ENCODE assay signal across 43 mouse cellular contexts in the genomic region with DNA sequence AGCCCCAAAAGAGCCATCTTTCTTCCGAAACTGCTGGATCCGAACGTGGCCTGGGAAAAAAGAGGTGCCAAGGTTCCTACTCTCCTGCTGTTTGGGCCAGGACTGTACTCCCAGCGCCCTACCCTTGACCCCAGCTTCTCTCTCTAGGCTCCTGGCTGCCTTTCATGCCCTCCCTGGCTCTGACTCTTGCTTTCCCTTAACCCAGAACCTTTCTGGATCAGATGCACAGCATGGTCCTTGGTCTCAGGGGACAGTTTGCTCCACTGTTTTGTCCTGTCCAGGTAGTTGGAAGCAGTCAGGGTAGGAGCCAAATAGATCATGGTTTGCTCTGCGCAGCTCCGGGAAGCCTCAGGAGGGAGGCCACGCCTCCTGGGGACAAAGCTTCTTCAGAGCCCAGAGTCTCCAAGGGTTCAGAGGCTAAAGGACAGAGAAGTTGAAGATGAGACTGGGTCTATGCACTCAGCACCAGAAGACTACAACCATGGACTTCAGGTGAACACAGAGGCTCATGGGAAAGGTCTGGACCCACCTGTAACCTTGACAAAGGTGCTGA. TPM values are rescaled to one million over a fixed set of nuclear protein-coding genes. Genes with fewer than 3 reads are reported as not detected.
"Had no signal": no experiment of that assay in that cellular context is flagged by ENCODE, and none has a peak within 500 bp of the region (broad histone marks: within the 10 kb centered on the region; RNA-seq: fewer than 3 reads in every experiment).

No protein-coding gene starts in this region.

- H3K4me1 ChIP-seq: limb, embryonic 10.5 days; limb, embryonic 12.5 days; limb, embryonic 13.5 days; limb, embryonic 15.5 days; liver, embryonic 12.5 days; liver, embryonic 13.5 days; lung, embryonic 15.5 days; megakaryocyte, embryonic 14.5 days; midbrain, embryonic 10.5 days; midbrain, embryonic 12.5 days; midbrain, embryonic 13.5 days; midbrain, embryonic 15.5 days; neural tube, embryonic 12.5 days had no signal

- ATAC-seq: liver, embryonic 12.5 days; liver, postnatal 0 days; lung, postnatal 0 days; midbrain, embryonic 13.5 days; midbrain, embryonic 15.5 days; midbrain, embryonic 16.5 days had no signal

- H3K4me3 ChIP-seq: limb, embryonic 10.5 days; limb, embryonic 12.5 days; limb, embryonic 13.5 days; limb, embryonic 15.5 days; liver, embryonic 12.5 days; liver, embryonic 13.5 days; liver, embryonic 15.5 days; lung, embryonic 15.5 days; megakaryocyte, embryonic 14.5 days; midbrain, embryonic 10.5 days; midbrain, embryonic 12.5 days; midbrain, embryonic 13.5 days; midbrain, embryonic 15.5 days; myocyte; neural tube, embryonic 12.5 days had no signal

- H3K27me3 ChIP-seq: limb, embryonic 12.5 days; limb, embryonic 13.5 days; limb, embryonic 15.5 days; liver, embryonic 13.5 days; liver, embryonic 15.5 days; lung, embryonic 15.5 days; midbrain, embryonic 12.5 days; midbrain, embryonic 13.5 days; midbrain, embryonic 15.5 days; neural tube, embryonic 12.5 days had no signal

- H3K4me2 ChIP-seq: limb, embryonic 12.5 days; limb, embryonic 13.5 days; limb, embryonic 15.5 days; liver, embryonic 12.5 days; liver, embryonic 13.5 days; liver, embryonic 15.5 days; lung, embryonic 14.5 days; lung, embryonic 15.5 days; midbrain, embryonic 11.5 days; midbrain, embryonic 12.5 days; midbrain, embryonic 13.5 days; midbrain, embryonic 15.5 days; neural tube, embryonic 12.5 days had no signal

- DNase-seq: left cerebral cortex, postnatal 4 days; liver; liver, embryonic 13.5 days; liver, postnatal 0 days; lung, adult 18-20 months; lung, adult 2 months; lung, embryonic 14.5 days; lung, postnatal 10 days; lung, postnatal 14 days; lung, postnatal 36 days; lung, postnatal 4 days; midbrain, embryonic 14.5 days had no signal

- H3K9ac ChIP-seq: limb, embryonic 12.5 days; limb, embryonic 13.5 days; limb, embryonic 15.5 days; liver, embryonic 12.5 days; liver, embryonic 13.5 days; liver, embryonic 14.5 days; liver, embryonic 15.5 days; liver, postnatal 0 days; lung, embryonic 14.5 days; lung, embryonic 15.5 days; midbrain, embryonic 12.5 days; midbrain, embryonic 13.5 days; midbrain, embryonic 15.5 days; neural tube, embryonic 12.5 days had no signal

- H3K9me3 ChIP-seq: limb, embryonic 10.5 days; limb, embryonic 12.5 days; limb, embryonic 13.5 days; limb, embryonic 15.5 days; liver, embryonic 12.5 days; liver, embryonic 13.5 days; liver, embryonic 15.5 days; lung, embryonic 15.5 days; megakaryocyte, embryonic 14.5 days; midbrain, embryonic 10.5 days; midbrain, embryonic 12.5 days; midbrain, embryonic 13.5 days; midbrain, embryonic 15.5 days; neural tube, embryonic 12.5 days had no signal

- H3K27ac ChIP-seq: limb, embryonic 10.5 days; limb, embryonic 12.5 days; limb, embryonic 13.5 days; limb, embryonic 15.5 days; liver, embryonic 12.5 days; liver, embryonic 13.5 days; liver, embryonic 14.5 days; liver, embryonic 15.5 days; lung, embryonic 15.5 days; macrophage; midbrain, embryonic 10.5 days; midbrain, embryonic 12.5 days; midbrain, embryonic 13.5 days; midbrain, embryonic 15.5 days; neural tube, embryonic 12.5 days had no signal

- H3K36me3 ChIP-seq: limb, embryonic 10.5 days; limb, embryonic 12.5 days; limb, embryonic 13.5 days; limb, embryonic 15.5 days; liver, embryonic 12.5 days; liver, embryonic 13.5 days; liver, embryonic 15.5 days; lung, embryonic 15.5 days; midbrain, embryonic 10.5 days; midbrain, embryonic 12.5 days; midbrain, embryonic 13.5 days; midbrain, embryonic 15.5 days; neural tube, embryonic 12.5 days had no signal

RNA-seq across cellular contexts. Expression of a gene that starts 10.5 kb away (rescaled TPM):
- total RNA-seq: left cerebral cortex, postnatal 10 days; left cerebral cortex, postnatal 14 days; left cerebral cortex, postnatal 25 days; left cerebral cortex, postnatal 36 days; left cerebral cortex, postnatal 4 days; megakaryocyte progenitor cell, adult 5-6 weeks; megakaryocyte, adult 5-6 weeks; megakaryocyte-erythroid progenitor cell, adult 5-6 weeks; midbrain, postnatal 0 days; monocyte, adult 5-6 weeks had no signal
- polyA plus RNA-seq: limb, embryonic 10.5 days; limb, embryonic 11.5 days; limb, embryonic 12.5 days; limb, embryonic 13.5 days; liver, embryonic 12.5 days; liver, embryonic 13.5 days; liver, embryonic 14.5 days; liver, postnatal 0 days; lung, embryonic 14.5 days; lung, embryonic 15.5 days; lung, embryonic 16.5 days; lung, postnatal 0 days; macrophage; midbrain, embryonic 10.5 days; midbrain, embryonic 11.5 days; midbrain, embryonic 12.5 days; midbrain, embryonic 13.5 days; midbrain, embryonic 14.5 days; midbrain, embryonic 15.5 days; midbrain, embryonic 16.5 days; midbrain, postnatal 0 days; myocyte; neural tube, embryonic 11.5 days; neural tube, embryonic 12.5 days had no signal
